Mouse (Mus musculus): ENCODE data around the gene Ssc4d.

Ssc4d gene

DNA sequence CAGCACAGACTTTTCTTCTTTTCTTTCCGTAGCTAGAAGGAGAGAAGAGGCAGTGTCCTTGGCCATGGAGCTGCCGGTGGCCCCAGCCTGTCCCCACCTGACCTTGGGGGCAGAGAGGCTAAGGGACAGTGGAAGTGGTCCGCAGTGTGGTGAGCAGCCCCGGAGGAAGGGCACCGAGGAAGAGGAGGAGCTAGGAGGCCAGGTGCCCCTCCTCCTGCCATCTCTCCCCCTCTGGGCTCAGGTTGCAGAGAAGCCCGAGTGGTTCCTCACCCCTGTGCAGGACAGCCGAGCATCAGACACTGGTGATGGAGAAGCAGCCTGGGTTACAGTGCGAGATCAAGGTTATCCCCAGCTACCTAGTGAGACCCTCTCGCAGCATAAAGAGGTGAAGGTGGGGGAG, at the start of gene Ssc4d:
Gene Ssc4d (minus strand): TSS at position 167 of the 400 bp plus-strand sequence.
- no peak for DNase-seq (ENCODE audit: low spot score in 2 of 2)

DNA sequence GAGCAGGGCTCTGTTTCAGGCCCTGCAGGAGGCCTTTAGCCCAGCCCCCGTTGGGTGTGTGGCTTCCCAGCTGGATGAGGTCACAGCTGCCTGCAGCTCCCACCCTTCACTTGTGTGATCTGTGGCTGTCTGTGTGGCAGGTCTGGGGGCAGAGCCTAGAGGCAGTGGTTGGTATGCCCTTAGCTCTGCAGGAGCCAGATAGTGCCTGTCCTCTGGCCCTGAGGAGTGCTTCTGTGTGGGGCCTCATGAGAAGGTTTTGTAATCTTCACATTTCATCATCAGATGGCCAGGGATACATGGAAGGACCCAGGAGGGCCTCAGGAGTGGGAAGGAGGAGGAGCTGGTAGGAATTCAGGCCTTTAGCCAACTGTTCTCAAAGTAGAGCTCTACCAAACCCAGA, 45.6 kb upstream of the Ssc4d start:
- DNase-seq (ENCODE audit: low spot score in 2 of 2): no peak

DNA sequence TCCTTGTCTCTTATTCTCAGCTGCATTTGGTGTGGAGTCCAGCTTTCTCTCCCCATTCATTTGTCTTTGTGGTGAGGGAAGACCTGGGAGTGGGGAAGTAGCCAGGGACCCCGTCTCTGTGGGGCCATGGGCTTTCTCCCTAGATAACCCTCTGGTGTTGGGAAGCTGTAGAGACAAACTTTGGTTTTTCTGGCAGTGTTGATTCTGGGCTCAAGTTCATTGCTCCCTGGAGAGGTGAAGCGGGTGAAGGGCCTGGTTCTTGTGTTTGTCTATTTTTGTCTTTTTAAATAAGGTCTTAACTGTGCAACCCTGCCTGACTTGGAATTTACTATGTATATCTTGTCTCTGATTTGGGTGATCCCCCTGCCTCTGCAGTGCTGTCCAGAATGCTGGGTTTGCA, 44.4 kb upstream of the Ssc4d start:
- DNase-seq (ENCODE audit: low spot score in 2 of 2): no peak

DNA sequence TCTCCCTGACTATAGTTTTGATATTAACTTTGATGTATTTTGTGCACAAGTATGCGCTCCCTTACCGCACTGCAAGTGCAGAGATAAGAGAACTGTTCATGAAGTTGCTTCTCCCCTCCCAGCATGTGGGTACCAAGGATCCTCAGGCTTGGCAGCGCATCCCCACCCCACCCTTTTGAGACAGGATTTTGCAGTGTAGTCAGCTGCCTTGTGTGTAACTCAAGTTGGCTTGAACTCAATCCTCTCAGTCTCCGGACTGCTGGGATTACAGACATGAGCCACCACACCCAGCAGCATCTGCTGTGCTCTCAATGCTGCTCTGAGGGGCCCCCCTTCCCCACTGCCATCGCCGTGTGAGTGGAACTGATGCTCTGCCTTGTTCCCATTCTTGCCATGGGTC, 42.9 kb upstream of the Ssc4d start:
- no peak for DNase-seq (ENCODE audit: low spot score in 2 of 2)

DNA sequence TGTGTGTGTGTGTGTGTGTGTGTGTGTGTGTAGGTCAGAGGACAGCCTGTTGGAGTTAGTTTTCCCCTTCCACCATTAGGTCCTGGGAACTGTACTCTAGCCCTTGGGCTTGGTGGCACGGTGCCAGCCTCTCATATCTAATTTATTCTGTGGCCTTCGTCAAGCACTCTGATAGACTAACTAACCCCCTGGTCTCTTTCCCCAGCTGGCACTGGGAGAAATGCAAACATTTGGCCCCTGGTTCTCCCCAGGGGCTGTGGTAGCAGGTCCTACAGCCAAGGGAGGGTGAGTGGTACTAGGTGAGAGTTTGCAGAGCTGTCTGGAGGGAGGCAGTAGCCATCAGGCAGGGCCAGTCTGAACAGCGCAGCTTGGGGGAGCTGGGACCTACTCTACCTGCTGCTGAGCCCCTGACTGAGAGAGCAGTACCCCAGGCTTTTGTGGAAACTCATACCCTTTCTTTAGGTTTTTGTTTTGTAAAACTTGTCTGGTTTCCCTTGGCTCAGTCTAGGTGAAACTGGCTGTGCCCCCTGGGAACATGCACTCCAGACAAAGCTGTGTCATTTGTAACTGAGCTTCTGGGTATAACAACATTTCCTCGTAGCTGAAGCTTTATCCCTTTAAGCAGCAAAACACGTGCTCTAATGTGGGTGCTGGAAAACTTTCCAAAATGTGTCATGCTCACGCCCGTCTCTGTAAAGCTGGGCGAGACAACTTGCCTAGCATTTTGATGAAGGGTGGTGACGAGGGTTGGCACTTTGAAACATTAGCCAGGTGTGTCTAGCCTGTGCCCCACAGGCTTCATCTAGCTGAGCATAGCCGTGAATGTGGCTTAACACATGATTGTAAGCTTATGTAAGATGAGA, 41.9 kb upstream of the Ssc4d start:
- no peak for DNase-seq (ENCODE audit: low spot score in 2 of 2)

DNA sequence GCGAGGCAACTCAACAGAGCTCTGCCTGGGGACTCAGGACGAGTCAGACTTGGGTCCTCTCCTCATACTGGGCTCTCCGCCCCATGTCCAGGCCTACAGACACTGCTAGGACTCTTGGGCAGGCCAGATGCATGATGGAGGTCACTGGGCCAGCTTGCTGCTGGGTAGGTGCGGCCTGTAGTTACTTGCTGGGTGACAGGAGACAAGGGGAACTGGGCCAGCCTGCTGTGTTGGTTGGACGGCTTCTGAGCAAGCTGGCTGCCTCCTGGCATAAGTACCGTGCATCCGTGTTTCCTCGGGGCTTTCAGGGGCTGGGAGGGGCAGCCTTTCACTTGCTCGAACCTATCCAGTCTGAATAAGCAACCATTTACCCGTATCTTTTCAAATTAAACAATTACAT, 41.3 kb upstream of the Ssc4d start:
- no peak for DNase-seq (ENCODE audit: low spot score in 2 of 2)

DNA sequence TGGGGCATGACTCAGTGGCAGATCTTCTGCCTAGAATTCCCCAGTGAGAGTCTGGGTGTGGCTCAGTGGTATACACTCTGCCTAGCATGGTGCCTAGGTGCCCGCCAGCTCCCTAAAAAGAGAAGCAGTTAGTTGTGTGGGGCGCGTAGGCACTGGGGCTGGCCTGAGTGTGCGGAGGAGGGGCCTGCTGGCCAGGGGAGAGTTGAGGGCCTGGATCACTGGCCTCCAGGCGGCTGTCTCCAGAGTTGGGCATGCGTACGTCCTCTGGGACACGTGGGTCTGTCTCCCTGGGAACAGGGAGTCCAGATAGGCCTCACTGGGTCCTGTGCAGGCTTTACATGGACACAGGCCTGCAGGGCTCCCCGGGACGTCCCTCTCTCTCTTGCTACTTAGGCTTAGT, 40.5 kb upstream of the Ssc4d start:
- no peak for DNase-seq (ENCODE audit: low spot score in 2 of 2)

DNA sequence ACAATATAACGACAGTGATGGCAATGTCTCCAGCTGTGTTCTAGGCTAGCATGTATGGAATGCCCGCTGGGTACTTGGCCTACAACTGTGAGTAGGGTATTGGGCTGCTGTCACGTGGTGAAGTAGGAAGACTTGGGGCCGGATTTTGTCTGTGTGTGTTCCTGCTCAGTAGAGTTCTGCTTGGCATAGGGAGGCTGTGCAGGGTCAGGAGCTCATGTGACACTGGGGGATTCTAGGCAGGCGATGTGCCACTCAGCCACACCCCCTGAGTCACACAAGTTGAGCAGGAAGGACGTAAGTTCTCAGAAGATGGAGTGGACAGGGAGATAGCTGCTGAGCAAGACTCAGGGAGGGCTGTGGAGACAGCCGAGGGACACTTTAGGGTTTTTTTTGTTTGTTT, 33.4 kb upstream of the Ssc4d start:
- DNase-seq (ENCODE audit: low spot score in 2 of 2): no peak

DNA sequence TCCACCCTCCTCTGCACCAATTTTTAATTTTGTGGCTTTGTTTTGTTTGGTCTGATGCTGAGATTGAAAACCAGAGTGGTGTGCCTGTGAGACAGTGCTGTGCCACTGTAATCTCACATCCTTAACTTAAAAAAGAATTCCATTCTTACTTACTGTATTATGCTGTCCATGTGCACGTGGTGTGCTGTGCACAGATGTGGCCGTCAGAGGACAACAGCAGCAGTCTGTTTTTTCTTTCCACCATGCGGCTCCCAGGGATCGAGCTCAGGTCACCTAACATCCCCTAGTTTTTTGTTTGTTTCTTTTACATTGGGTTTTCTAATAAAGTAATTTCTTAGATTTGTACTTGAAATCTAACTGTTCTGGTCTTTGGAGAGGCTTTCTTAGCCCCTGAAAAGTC, 30.2 kb upstream of the Ssc4d start:
- DNase-seq (ENCODE audit: low spot score in 2 of 2): no peak

DNA sequence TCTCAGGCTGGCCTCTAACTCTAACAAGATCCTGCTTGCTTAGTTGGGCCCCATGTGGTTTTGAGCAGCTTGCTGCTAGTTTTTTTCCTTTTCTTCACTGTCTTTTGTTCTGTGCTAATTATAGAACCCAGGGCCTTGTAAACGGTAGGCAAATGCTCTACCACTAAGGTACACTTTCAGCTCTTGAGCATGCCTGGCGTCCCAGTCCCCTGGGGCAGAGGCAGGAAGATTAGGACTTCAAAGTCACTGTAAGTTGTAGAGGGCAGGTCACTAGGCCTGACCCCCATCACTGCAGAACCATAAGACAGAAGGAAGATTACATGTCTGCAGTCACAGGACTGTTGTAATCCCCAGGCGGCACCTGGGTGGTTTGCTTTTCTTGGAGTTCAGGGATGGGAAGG, 28.4 kb upstream of the Ssc4d start:
- no peak for DNase-seq (ENCODE audit: low spot score in 2 of 2)

DNA sequence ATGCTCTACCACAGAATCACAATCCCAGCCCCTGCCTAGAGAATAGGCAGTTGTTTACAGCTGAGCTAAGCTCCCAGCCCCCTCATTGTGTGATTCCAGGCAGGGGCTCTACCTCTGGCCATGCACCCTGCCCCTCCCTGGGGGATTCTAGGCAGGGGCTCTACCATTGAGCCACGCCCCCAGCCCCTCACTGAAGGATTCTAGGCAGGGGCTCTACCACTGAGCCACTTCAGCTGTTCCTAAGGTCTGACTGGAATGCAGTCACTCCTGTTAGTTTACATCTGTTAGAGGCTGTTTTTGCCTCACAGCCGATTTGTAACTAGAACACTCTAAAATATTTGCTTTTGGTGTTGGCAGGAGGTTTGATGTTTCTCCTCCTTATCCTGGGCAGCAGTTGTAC, 28.0 kb upstream of the Ssc4d start:
- DNase-seq (ENCODE audit: low spot score in 2 of 2): no peak

DNA sequence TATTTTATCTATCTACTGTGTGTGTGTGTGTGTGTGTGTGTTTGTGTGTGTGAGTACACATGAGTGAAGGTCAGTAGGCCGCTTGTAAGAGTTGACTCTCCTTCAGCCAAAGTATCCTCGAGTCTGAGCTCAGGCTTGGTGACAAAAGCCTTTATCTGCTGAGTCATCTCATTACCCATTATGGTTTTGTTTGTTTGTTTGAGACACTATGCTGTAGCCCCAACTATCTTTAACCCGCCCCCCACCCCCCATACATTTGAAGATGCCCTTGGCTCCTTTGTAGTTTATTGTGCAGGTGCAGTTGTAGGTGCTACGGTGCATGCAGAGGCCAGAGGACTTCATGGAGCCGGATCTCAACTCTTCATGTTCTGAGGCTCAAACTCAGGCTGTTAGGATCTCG, 26.9 kb upstream of the Ssc4d start:
- DNase-seq (ENCODE audit: low spot score in 2 of 2): no peak

DNA sequence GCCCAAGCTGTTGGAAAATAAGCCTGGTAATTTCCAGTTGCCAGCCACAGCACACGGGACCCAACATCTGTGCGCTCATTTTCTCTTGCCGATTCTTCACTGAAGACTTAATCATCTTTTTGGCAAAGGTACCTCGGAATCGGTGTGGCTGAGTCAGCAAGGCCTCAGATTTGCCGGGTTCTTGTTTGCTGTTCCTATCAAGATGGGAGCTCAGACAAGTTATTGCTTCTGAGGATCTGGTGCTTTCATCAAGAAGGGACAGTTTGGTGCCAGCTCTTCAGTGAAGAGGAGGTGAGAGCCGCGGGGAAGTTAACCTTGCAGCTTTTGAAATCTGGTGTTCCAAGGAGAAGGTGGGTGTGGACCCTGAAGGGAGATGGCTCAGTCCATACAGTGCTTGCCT, 21.8 kb upstream of the Ssc4d start:
- no peak for DNase-seq (ENCODE audit: low spot score in 2 of 2)

DNA sequence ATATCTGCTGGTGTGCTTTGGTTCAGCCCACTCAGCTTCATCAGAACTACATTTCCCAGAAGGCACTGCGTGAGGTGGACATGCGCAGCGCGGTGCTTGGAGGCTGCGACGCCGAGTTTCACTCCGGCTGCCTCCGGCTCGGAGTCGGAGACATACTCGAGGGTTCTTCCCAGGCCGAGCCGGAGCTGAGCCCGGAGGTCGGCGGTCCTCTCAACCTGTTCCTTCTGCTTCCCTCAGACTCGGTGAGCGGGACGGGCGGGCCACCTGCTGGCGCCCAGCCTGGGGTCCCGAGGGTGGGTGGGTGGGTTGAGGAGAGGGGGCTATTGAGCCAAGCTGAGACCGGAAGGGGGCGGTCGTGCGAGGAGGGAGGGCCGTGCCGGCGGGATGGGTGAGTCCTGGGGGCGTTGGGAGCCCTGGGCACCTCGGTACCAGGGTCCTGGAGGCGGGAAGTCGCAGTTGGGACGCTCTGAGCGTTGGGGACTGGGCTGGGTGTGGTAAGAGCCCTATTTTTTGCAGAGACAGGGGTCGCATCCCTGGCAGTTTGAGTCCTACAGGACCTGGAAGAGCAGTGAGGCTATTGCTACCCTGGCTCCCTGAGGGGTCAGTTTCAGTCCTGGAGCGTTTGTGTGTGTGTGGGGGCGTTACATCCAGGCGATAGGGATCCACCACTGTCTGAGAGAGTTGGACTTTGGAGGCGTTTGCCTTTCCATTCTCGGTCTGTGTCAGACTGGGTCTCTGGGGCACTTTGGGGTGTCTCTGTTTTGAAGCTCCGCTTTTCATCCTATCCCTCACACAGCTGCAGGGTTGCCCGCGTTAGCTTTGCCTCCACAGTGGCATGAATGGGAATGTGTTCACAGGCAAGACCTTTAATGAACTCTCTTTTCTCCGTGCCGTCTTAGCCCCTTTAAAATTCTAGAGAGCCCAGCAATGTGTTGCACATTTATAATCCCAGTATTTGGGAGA, 20.7 kb upstream of the Ssc4d start, which contains the start of gene Dtx2:
Gene Dtx2 (plus strand): TSS at position 76 of the 963 bp plus-strand sequence.
- DNase-seq (ENCODE audit: low spot score in 2 of 2): peak; percentile 85 to 90

DNA sequence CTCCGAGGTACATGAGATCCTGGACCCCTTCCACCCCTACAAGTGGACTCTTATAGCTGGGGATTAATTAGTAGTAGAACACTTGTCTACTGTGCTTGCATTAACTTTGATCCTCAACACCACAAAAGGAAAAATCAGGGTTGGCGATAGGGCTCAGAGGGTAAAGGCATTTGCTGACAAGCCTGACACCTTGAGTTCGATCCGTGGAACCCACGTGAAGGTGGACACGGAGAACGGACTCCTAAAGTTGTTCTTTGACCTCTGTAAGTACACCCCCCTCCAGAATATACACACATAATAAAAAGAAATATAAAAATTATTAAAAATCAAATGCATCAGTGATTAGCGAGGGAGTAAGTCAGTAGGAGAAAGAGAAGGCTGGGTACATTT, 20.0 kb upstream of the Ssc4d start:
- DNase-seq (ENCODE audit: low spot score in 2 of 2): no peak

DNA sequence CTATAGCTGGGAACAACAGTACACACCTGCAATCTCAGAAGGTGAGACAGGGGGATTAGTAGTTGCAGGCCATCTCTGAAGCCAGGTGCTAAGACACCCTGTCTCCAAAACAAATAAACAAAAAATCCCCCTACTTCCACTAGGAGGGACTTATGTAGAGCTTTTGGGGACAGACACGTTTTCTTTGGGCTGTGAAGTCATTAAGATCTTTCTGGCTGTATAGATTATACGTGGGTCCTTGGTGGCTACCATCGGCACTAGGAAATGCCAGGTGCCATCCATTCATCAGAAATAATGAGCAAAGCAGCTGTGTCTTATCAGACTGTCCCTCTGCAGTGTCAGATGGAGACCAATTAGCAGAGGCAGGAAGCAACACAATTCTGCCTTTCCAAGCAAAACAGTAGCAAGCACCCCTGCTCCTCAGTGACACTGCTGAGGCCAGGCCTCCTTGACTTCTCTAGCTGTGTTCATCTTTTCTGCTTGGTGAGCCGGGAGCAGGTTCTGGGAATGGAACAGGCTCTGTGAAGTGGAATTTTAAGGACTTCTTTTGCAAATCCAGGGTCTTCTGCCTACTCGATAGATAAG, 19.1 kb upstream of the Ssc4d start:
- DNase-seq (ENCODE audit: low spot score in 2 of 2): no peak

DNA sequence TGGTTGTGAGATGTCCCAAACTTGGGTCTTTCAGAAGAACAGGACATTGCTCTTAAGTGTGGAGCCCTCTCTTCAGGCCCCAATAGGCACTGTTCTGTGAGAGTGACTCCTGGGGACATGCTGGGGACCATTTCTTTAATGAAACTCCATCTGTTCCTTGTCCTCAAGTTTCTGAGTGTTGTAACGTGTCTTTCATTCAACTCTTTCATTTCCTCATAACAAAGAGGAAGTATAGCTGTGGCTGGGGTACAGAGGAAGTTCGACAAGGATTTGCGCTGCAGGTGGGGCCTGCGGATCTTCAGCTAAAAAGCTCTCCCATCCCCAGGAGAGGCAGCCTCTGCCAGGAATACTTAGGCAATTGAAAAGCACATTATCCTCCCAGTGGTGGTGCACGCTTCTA, 16.3 kb upstream of the Ssc4d start:
- no peak for DNase-seq (ENCODE audit: low spot score in 2 of 2)

DNA sequence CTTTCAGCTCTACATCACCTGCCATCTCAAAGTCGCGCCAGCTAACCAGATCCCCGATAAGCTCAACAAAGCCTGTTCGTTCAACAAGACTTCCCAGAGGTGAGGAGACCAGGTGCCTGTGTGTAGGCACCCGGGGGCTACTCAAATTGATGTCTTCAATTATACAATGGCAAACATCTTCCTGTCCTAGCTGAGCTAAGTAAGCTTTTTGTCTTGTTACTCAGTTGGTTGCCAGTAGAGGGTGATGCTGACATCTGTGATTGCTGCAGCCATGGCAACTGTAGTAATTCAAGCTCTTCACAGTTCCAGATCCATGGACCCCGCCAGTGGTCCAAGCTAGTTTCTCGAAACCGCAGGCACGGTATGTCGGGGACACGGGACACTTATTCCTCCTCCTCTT, 12.9 kb upstream of the Ssc4d start:
- DNase-seq (ENCODE audit: low spot score in 2 of 2): no peak

DNA sequence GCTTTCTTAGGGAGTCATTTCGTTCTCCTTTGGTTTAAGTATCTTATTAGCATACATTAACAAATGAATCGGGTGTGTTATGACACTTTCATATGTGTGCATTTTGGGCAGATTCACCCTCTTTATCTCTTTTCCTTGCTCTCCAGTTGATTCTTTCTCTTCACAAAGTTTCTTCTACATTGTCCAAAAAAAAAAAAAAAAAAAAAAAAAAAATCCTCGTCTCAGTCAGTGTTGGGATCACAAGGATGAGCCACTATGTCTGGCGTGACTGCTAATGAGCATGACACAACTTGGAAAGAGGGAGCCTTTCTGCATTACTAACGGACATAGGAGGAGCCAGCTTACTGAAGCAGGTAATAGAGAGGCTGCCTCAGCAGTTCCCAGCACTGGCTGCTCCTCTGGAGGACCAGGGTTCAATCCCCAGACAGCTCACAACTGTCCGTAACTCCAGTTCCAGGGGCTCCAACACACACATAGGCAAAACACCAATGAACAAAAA, 10.3 kb upstream of the Ssc4d start:
- no peak for DNase-seq (ENCODE audit: low spot score in 2 of 2)

DNA sequence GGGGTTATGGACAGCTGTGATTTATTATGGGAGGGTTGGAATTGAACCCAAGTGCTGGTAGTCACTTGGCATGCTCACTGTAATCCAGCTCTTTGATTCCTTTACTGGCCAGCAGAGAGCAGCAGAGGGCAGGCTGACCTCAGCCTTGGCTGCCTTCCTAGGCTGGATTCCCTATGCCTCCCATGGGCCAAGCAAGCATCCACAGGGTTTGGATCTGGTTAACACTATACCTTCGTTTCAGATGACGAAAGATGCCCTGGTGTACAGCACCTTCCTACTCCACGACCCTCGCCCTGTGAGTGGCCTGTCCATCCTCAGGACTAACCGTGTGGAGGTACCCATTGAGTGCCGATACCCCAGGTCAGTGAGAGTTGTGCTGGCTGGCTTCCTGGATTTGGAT, 8.1 kb upstream of the Ssc4d start:
- no peak for DNase-seq (ENCODE audit: low spot score in 2 of 2)

DNA sequence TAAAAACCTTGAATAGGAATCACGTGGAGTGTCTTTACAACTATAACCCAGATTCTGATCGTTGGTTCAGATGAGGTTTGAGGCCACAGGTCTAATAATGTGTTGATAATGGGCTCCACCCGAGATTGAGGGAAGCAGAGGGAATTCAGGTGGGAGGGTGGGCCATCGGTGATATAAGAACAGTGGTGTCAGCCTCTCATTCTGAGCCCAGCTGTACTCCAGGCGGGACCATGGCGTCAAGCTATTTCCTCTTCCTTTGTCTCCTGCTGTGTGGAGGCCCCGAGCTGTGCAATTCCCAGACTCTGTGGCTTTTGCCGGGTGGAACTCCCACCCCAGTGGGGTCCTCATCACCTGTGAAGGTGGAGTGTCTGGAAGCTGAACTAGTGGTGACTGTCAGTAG, 5.6 kb upstream of the Ssc4d start, which contains the start of gene Zp3:
Gene Zp3 (plus strand): TSS at position 196 of the 400 bp plus-strand sequence.
- no peak for DNase-seq (ENCODE audit: low spot score in 2 of 2)

DNA sequence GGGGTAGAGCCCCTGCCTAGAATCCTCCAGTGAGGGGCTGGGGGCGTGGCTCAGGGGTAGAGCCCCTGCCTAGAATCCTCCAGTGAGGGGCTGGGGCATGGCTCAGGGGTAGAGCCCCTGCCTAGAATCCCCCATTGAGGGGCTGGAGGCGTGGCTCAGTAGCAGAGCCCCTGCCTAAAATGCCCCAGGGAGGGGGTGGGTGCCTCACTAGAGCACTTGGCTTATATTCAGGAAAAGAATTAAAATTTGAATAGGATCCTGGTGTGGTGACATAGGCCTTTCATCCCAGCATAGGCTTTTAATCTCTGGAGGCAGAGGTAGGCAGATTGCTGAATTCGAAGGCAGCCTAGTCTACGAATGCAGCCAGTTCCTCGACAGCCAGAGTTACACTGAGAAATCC, 5.0 kb upstream of the Ssc4d start:
- no peak for DNase-seq (ENCODE audit: low spot score in 2 of 2)

All from right cerebral cortex, postnatal 36 days (tissue).